Mouse (Mus musculus) cerebellum, adult 2 months (tissue): Measurements from ENCODE around the gene Cyp2d40. TPM values are rescaled to one million over a fixed set of nuclear protein-coding genes. Genes with fewer than 3 reads are reported as not detected.
"Not testable (repeated sequence)": the region's sequence is repeated elsewhere in the genome, so short reads cannot be mapped to it uniquely, and the experiment has no call there.

Experiments
- DNase-seq, 2 experiments: peaks; one replicate each; pipeline ENCODE4 v3.0.0; 2021
- H3K27ac ChIP-seq: fragments of 200-500 bp; 2 replicates; pipeline ENCODE4 v1.5.1; 2012; ENCODE audit warnings: low read length, control low read depth, inconsistent platforms; ENCODE audit not compliant: insufficient read depth
- H3K27me3 ChIP-seq: fragments of 200-500 bp; 2 replicates; pipeline ENCODE4 v1.6.1; 2012; ENCODE audit warnings: inconsistent platforms, mild to moderate bottlenecking, low read length, moderate library complexity; ENCODE audit not compliant: control insufficient read depth, insufficient read depth
- H3K4me1 ChIP-seq: fragments of 200-500 bp; 2 replicates; pipeline ENCODE4 v1.6.1; 2011; ENCODE audit warnings: low read length; ENCODE audit not compliant: control insufficient read depth, insufficient read depth
- H3K4me3 ChIP-seq: fragments of 200-500 bp; replicated peaks from 2 replicates; pipeline ENCODE3; 2011; ENCODE audit warnings: mild to moderate bottlenecking, low read depth, low read length, control low read depth; ENCODE audit not compliant: insufficient read depth
- CTCF ChIP-seq: fragments of 200-500 bp; IDR thresholded peaks from 2 replicates; pipeline ENCODE4 v1.5.1; 2011; ENCODE audit warnings: low read depth, mild to moderate bottlenecking, control low read depth, low read length, moderate library complexity, borderline replicate concordance; ENCODE audit not compliant: insufficient read depth
- POLR2A ChIP-seq: fragments of 200-500 bp; IDR thresholded peaks from 2 replicates; pipeline ENCODE4 v1.6.1; 2011; ENCODE audit warnings: low read length, control low read depth, borderline replicate concordance; ENCODE audit not compliant: insufficient read depth
- WGBS: fragments of 180-500 bp; shearing (Covaris S2); methylation state at CpG from one replicate; pipeline ENCODE4 v1.1.7; 2018; 5-methylcytosine and 5-hydroxymethylcytosine counted together
- polyA plus RNA-seq: library from polyadenylated mRNA; depleted of rRNA; stranded (reverse); fragments of >200 nt; gene quantifications from 2 replicates; pipeline ENCODE4 v1.2.3, GENCODE M21; 2012; rRNA removed

The Cyp2d40 gene
- polyA plus RNA-seq, 1 experiment = not detected

DNA sequence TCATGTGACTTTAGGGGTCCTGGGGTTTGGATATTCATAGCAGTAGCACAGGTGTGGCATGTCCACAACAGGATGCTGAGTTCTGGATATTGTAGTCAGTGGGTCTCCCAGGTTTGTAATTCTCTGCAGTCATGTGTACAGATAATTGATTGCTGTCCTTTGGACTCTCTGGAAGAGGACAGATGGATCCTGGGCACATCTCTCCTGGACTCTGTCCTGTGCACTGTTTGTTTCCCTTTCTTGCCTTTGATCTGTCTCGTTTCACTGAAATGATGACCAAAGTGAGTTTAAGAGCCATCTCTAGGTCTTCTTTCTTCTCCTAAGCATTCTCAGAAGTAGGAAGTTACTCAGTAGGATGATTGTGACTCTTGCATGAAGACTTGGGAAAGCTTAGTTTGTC lies 16.5 kb downstream of the Cyp2d40 start:
- no peak for DNase-seq
- H3K4me1 ChIP-seq = no peaks in the 10 kb centered on the region
- H3K27me3 ChIP-seq = no peaks in the 10 kb centered on the region
- no peak for TF ChIP-seq POLR2A
- no peak for TF ChIP-seq CTCF
- WGBS = 42% methylated on average over 1 of the region's 1 CpGs
- H3K27ac ChIP-seq = no peak overlapping the region
- no peak overlapping the region for H3K4me3 ChIP-seq

DNA sequence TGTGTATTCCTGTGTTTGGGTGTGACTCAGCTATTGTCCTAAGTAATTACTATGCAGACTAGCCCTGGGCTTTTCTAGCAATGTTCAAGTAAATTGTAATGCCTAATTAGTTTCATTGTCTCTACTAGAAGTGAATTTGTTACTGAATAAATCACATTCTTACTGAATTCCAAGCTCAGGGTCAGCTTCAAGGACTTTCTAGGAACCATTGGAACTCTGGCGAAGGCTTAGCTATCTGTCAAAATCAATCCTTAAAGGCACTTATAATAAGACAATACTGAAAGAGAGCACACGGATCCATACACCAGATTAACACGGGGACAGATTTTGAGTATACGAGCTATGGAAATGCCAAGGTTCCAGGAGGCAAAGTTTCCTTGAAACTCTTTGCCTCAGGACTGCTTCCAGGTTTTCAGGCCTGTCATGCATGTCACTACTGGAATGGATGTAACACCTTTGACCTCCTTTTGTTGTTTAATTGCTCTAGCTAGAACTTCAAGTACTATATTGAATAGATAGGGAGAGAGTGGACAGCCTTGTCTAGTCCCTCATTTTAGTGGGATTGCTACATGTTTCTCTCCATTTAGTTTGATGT lies 30.6 kb downstream of the Cyp2d40 start:
- H3K27ac ChIP-seq, H3K4me3 ChIP-seq, H3K4me1 ChIP-seq, DNase-seq, H3K27me3 ChIP-seq: not testable (repeated sequence)
- WGBS = 90% methylated on average over 4 of the region's 4 CpGs

Other genes with a start within 250 kb of the Cyp2d40 start
- not detected in 2 replicates for gene Cyp2d12, start 209.1 kb downstream of the Cyp2d40 start, polyA plus RNA-seq
- not detected in 2 replicates for gene Cyp2d34, start 143.2 kb downstream of the Cyp2d40 start, polyA plus RNA-seq
- 0.10 and 0.16 TPM in 2 replicates for gene Cyp2d26, start 30.1 kb upstream of the Cyp2d40 start, polyA plus RNA-seq
- gene Tcf20, start 223.7 kb upstream of the Cyp2d40 start, polyA plus RNA-seq = 25.0 and 25.8 TPM in 2 replicates